Mouse (Mus musculus) brain, embryonic 14.5 days (tissue): ENCODE results near the gene Fam214a.

Source experiments
- CTCF ChIP-seq: fragments of 200-500 bp; IDR thresholded peaks from 2 replicates; pipeline ENCODE4 v1.5.1; 2012; ENCODE audit warnings: inconsistent platforms, mild to moderate bottlenecking, moderate library complexity, borderline replicate concordance; ENCODE audit not compliant: insufficient read depth, insufficient read length; ENCODE audit errors: extremely low read depth
- POLR2A ChIP-seq: fragments of 200-500 bp; IDR thresholded peaks from 2 replicates; pipeline ENCODE4 v1.6.1; 2012; ENCODE audit warnings: mild to moderate bottlenecking, inconsistent platforms, borderline replicate concordance; ENCODE audit not compliant: poor library complexity, insufficient read depth, insufficient read length, severe bottlenecking; ENCODE audit errors: extremely low read depth

GRCm38 (mm10) chr9:74994611-74995257 is 42.0 kb downstream of the Fam214a start:
- TF ChIP-seq CTCF = no peak
- no peak for TF ChIP-seq POLR2A
